Mouse (Mus musculus): ENCODE data around the gene Pdyn.

The Pdyn gene

GRCm38 (mm10) chr2:129654233-129654950 lies 45.3 kb downstream of the Pdyn start:
- no peak for DNase-seq

DNA sequence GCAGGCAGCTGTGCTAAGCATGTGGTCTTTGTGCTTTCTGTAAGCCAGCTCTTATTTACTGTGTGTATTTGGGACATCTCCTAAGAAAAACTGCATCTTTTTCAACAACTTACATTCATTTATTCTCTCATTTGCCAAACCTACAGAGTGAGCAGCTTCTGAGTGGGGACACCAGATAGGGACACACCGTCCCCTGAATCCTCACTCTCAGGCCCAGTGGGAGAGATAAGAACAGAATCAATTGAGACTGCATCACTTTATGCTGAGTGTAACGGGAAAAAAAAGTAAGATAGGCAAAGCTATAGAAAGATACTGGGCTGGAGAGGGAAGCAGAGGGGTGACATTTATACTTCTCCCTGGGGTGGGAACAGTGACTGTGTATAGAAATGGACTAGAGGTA lies 46.0 kb downstream of the Pdyn start:
- no peak for DNase-seq

GRCm38 (mm10) chr2:129652616-129653015 lies 47.0 kb downstream of the Pdyn start:
- peak in 1 of 2 experiments; percentile 33 for DNase-seq
